Mouse (Mus musculus) fat pad, adult 2 months (tissue): Measurements from ENCODE around the gene Mettl16.

ENCODE experiments used
- DNase-seq: peaks from one replicate; pipeline ENCODE4 v3.0.0-alpha.2; 2011; ENCODE audit warnings: low read depth, low spot score; ENCODE audit errors: extremely low read depth

The Mettl16 gene

GRCm38 (mm10) chr11:74770595-74771207 lies at the start of gene Mettl16:
Gene Mettl16 (plus strand): TSS chr11:74770830.
- peak; percentile 75 for DNase-seq

- no peak for DNase-seq
Measured at GRCm38 (mm10) chr11:74721141-74721540, 49.5 kb upstream of the Mettl16 start.

GRCm38 (mm10) chr11:74721971-74722370 lies 48.7 kb upstream of the Mettl16 start:
- no peak for DNase-seq

GRCm38 (mm10) chr11:74723357-74724234 lies 47.0 kb upstream of the Mettl16 start:
- no peak for DNase-seq

GRCm38 (mm10) chr11:74724235-74724791 lies 46.3 kb upstream of the Mettl16 start, which contains the start of gene Pafah1b1:
Gene Pafah1b1 (minus strand): TSS chr11:74724670.
- DNase-seq: no peak

- DNase-seq: no peak
Measured at GRCm38 (mm10) chr11:74725181-74725580, 45.4 kb upstream of the Mettl16 start.

- no peak for DNase-seq
Measured at GRCm38 (mm10) chr11:74734917-74735316, 35.7 kb upstream of the Mettl16 start.

GRCm38 (mm10) chr11:74737861-74738260 lies 32.8 kb upstream of the Mettl16 start:
- no peak for DNase-seq

- DNase-seq: no peak
Measured at GRCm38 (mm10) chr11:74748022-74748421, 22.6 kb upstream of the Mettl16 start.

GRCm38 (mm10) chr11:74749241-74749640 lies 21.4 kb upstream of the Mettl16 start:
- no peak for DNase-seq

- no peak for DNase-seq
Measured at GRCm38 (mm10) chr11:74750662-74751351, 19.8 kb upstream of the Mettl16 start.

GRCm38 (mm10) chr11:74751352-74752066 lies 19.1 kb upstream of the Mettl16 start:
- no peak for DNase-seq

GRCm38 (mm10) chr11:74756631-74757030 lies 14.0 kb upstream of the Mettl16 start:
- no peak for DNase-seq

- DNase-seq: no peak
Measured at GRCm38 (mm10) chr11:74761011-74761705, 9.5 kb upstream of the Mettl16 start.

- peak; percentile 34 for DNase-seq
Measured at GRCm38 (mm10) chr11:74763960-74764625, 6.5 kb upstream of the Mettl16 start.

- DNase-seq: no peak
Measured at GRCm38 (mm10) chr11:74767469-74767868, 3.2 kb upstream of the Mettl16 start.

- DNase-seq: no peak
Measured at GRCm38 (mm10) chr11:74768045-74768444, 2.6 kb upstream of the Mettl16 start.

- DNase-seq: no peak
Measured at GRCm38 (mm10) chr11:74770037-74770436, 593 bp upstream of the Mettl16 start.

GRCm38 (mm10) chr11:74771234-74771633 lies 604 bp downstream of the Mettl16 start:
- no peak for DNase-seq
